Mouse (Mus musculus): ENCODE data around the gene Ndufs7. TPM values are rescaled to one million over a fixed set of nuclear protein-coding genes. Genes with fewer than 3 reads are reported as not detected.

Gene Ndufs7
- total and polyA plus RNA-seq, 3 experiments: 154 to 282 (median 222) TPM

- H3K9ac ChIP-seq (ENCODE audit: insufficient read depth, low read depth): peak overlapping the region; percentile 45; the same call in 1 of the 2 replicates
- H3K4me2 ChIP-seq (ENCODE audit: insufficient read depth, low read depth, poor library complexity, severe bottlenecking): peak overlapping the region; percentile 48
- dilution Hi-C loops (cut with MboI; ENCODE audit: extremely low pct_ligation_motif_present, extremely low pct_unique_long_range_greater_than_20kb, low sequenced_read_pairs) (no loop called here), in situ Hi-C loops (cut with MboI; ENCODE audit: low pct_ligation_motif_present, low pct_unique_long_range_greater_than_20kb, low sequenced_read_pairs) (no loop called here)
- H3K27ac ChIP-seq (ENCODE audit: insufficient read depth, low read depth): no peak overlapping the region
- peaks cover 19 to 30% of the 10 kb centered on the region in 2 experiments for H3K36me3 ChIP-seq (replicated peaks in 1 of 2; ENCODE audit: control insufficient read depth in 1 of 2, insufficient read depth in 1 of 2, low read length in 1 of 2)
- H3K4me1 ChIP-seq (ENCODE audit: control insufficient read depth in 1 of 2, insufficient read depth in 2 of 2): peaks cover 7 to 36% of the 10 kb centered on the region in 2 experiments
- peaks cover 23% of the 10 kb centered on the region for H3K79me2 ChIP-seq (replicated peaks; ENCODE audit: control insufficient read depth, extremely low read depth, insufficient read depth, poor library complexity, severe bottlenecking)
- H3K9me3 ChIP-seq (replicated peaks; ENCODE audit: low read length): no peaks in the 10 kb centered on the region
- H3K4me3 ChIP-seq (replicated peaks in 1 of 3; ENCODE audit: low read depth in 2 of 3, low read length in 2 of 3, poor library complexity in 1 of 3): peak overlapping the region; percentile 40 to 73 (median 68)
- DNase-seq (ENCODE audit: extremely low read depth): no peak
- H3K27me3 ChIP-seq (replicated peaks): no peaks in the 10 kb centered on the region
- TF ChIP-seq ZNF384 (IDR thresholded peaks at IDR 0.05; ENCODE audit: low read depth, low read length) (0 out of 2 replicates have a peak, but pooled peaks have one; percentile 1), HCFC1 (IDR thresholded peaks at IDR 0.05; ENCODE audit: low read depth, low read length) (no peak)
These were observed 13.2 kb downstream of the Ndufs7 start for GRCm38 (mm10) chr10:80262169-80262568.

- no peak for TF ChIP-seq E2F4 (IDR thresholded peaks at IDR 0.05; ENCODE audit: insufficient replicate concordance, low read depth, low read length)
- H3K79me2 ChIP-seq (replicated peaks; ENCODE audit: control insufficient read depth, extremely low read depth, insufficient read depth, poor library complexity, severe bottlenecking): peaks cover 30% of the 10 kb centered on the region
- peaks cover 19 to 31% of the 10 kb centered on the region in 2 experiments for H3K36me3 ChIP-seq (replicated peaks in 1 of 2; ENCODE audit: control insufficient read depth in 1 of 2, insufficient read depth in 1 of 2, low read length in 1 of 2)
- no peak overlapping the region for H3K9ac ChIP-seq (ENCODE audit: insufficient read depth, low read depth)
- in situ Hi-C loops (cut with MboI; ENCODE audit: low pct_ligation_motif_present, low pct_unique_long_range_greater_than_20kb, low sequenced_read_pairs) (no loop called here), dilution Hi-C loops (cut with MboI; ENCODE audit: extremely low pct_ligation_motif_present, extremely low pct_unique_long_range_greater_than_20kb, low sequenced_read_pairs) (no loop called here)
- no peaks in the 10 kb centered on the region for H3K27me3 ChIP-seq (replicated peaks)
- H3K9me3 ChIP-seq (replicated peaks; ENCODE audit: low read length): no peaks in the 10 kb centered on the region
- DNase-seq (ENCODE audit: extremely low read depth): no peak
- H3K4me1 ChIP-seq (ENCODE audit: control insufficient read depth in 1 of 2, insufficient read depth in 2 of 2): peaks cover 11 to 42% of the 10 kb centered on the region in 2 experiments
- H3K4me2 ChIP-seq (ENCODE audit: insufficient read depth, low read depth, poor library complexity, severe bottlenecking): no peak overlapping the region
- no peak overlapping the region for H3K4me3 ChIP-seq (replicated peaks in 1 of 3; ENCODE audit: low read depth in 2 of 3, low read length in 2 of 3, poor library complexity in 1 of 3)
- H3K27ac ChIP-seq (ENCODE audit: insufficient read depth, low read depth): no peak overlapping the region
These were observed 13.9 kb downstream of the Ndufs7 start for GRCm38 (mm10) chr10:80262776-80263365.

GRCm38 (mm10) chr10:80264341-80265148, 15.6 kb downstream of the Ndufs7 start:
- peak overlapping the region; percentile 43 for H3K27ac ChIP-seq (ENCODE audit: insufficient read depth, low read depth)
- H3K79me2 ChIP-seq (replicated peaks; ENCODE audit: control insufficient read depth, extremely low read depth, insufficient read depth, poor library complexity, severe bottlenecking): peaks cover 47% of the 10 kb centered on the region
- H3K27me3 ChIP-seq (replicated peaks): no peaks in the 10 kb centered on the region
- H3K9ac ChIP-seq (ENCODE audit: insufficient read depth, low read depth): peak overlapping the region; percentile 99
- in situ Hi-C loops (cut with MboI; ENCODE audit: low pct_ligation_motif_present, low pct_unique_long_range_greater_than_20kb, low sequenced_read_pairs): no loop called here
- peak; percentile 98 for DNase-seq (ENCODE audit: extremely low read depth)
- peak overlapping the region; percentile 82 for H3K4me2 ChIP-seq (ENCODE audit: insufficient read depth, low read depth, poor library complexity, severe bottlenecking)
- peaks cover 21 to 53% of the 10 kb centered on the region in 2 experiments for H3K4me1 ChIP-seq (ENCODE audit: control insufficient read depth in 1 of 2, insufficient read depth in 2 of 2)
- dilution Hi-C loops (cut with MboI; ENCODE audit: extremely low pct_ligation_motif_present, extremely low pct_unique_long_range_greater_than_20kb, low sequenced_read_pairs): no loop called here
- no peaks in the 10 kb centered on the region for H3K9me3 ChIP-seq (replicated peaks; ENCODE audit: low read length)
- H3K4me3 ChIP-seq (replicated peaks in 1 of 3; ENCODE audit: low read depth in 2 of 3, low read length in 2 of 3, poor library complexity in 1 of 3): peak overlapping the region; percentile 60 to 85 (median 83)
- TF ChIP-seq MXI1 (IDR thresholded peaks at IDR 0.05; ENCODE audit: low read depth, low read length) (peak; percentile 85), CTCF (conservative IDR thresholded peaks at IDR 0.05 in 1 of 2, IDR thresholded peaks at IDR 0.05 in 1 of 2; ENCODE audit: low read depth in 2 of 2, low read length in 2 of 2) (no peak), KAT2A (IDR thresholded peaks at IDR 0.05; ENCODE audit: insufficient replicate concordance, low read length) (peak; percentile 85; the same call in 1 of the 2 replicates), MAX (IDR thresholded peaks at IDR 0.05; ENCODE audit: low read length) (peak; percentile 97), MYC (IDR thresholded peaks at IDR 0.05; ENCODE audit: low read depth, low read length) (peak; percentile 99), GABPA (IDR thresholded peaks at IDR 0.05; ENCODE audit: insufficient replicate concordance, low read depth, low read length) (peak; percentile 43; the same call in 1 of the 2 replicates), IRF4 (IDR thresholded peaks at IDR 0.05; ENCODE audit: low read depth, low read length) (peak; percentile 53; the same call in 1 of the 2 replicates), POLR2A (IDR thresholded peaks at IDR 0.05; ENCODE audit: low read depth, low read length) (peak; percentile 80), TBP (conservative IDR thresholded peaks at IDR 0.05; ENCODE audit: low read depth, low read length) (no peak), HCFC1 (IDR thresholded peaks at IDR 0.05; ENCODE audit: low read depth, low read length) (peak; percentile 93), SMC3 (IDR thresholded peaks at IDR 0.05; ENCODE audit: low read depth, low read length) (no peak), SIN3A (IDR thresholded peaks at IDR 0.05; ENCODE audit: low read length) (no peak), BHLHE40 (IDR thresholded peaks at IDR 0.05; ENCODE audit: low read depth, low read length) (peak; percentile 95), NELFE (IDR thresholded peaks at IDR 0.05; ENCODE audit: low read depth, low read length) (peak; percentile 80), NRF1 (IDR thresholded peaks at IDR 0.05; ENCODE audit: low read depth, low read length) (peak; percentile 92), USF2 (conservative IDR thresholded peaks at IDR 0.05; ENCODE audit: low read depth, low read length) (0 out of 2 replicates have a peak, but pooled peaks have one; percentile 25), USF1 (IDR thresholded peaks at IDR 0.05; ENCODE audit: low read depth, low read length) (peak; percentile 65), ELF1 (IDR thresholded peaks at IDR 0.05; ENCODE audit: low read depth, low read length) (peak; percentile 96)
- peaks cover 6 to 27% of the 10 kb centered on the region in 2 experiments for H3K36me3 ChIP-seq (replicated peaks in 1 of 2; ENCODE audit: control insufficient read depth in 1 of 2, insufficient read depth in 1 of 2, low read length in 1 of 2)
